Comparison of ENCODE assay signal across 8 mouse cellular contexts in the genomic region with DNA sequence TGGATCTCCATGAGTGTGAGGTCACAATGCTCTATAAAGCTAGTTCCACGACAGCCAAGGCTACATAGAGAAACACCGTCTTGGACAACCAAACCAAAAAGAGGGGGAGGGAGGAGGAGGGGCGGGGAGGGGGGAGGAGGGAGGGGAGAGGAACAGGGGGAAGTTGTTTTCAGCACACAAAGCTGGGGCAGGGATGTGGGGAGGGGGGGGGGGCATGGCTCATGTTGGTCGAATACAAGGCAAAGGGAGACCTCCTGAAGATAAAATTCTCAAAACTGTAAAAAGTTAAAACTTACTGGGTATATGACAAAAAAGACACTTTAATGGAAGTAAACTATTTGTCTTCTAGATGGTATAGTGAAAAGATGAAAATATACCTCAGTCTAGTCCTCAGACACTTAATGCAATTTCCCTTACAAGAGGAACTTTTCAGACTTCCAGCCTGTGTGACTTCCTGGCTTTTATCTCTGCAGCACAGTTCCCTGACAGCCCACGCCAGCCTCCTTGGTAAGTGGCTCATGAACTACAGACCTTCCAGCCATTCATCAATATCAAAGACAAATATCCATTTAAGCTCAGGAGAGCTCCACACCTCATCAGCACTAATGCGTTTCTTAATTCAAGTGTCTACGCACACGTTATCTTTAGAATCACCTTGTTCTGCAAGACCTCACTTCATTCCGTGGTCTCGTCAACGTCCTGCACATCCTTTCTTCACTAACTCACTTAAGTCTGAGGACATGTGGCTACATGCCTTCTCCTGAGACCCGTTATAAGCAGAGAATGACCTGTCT. TPM values are rescaled to one million over a fixed set of nuclear protein-coding genes. Genes with fewer than 3 reads are reported as not detected.
DNase-seq lines count a peak whose midpoint lies in the region; ATAC-seq and TF ChIP-seq lines count a peak whose summit lies in the region.

No protein-coding gene starts in this region.

- intact Hi-C loops in heart, postnatal 25 days (cut with DNase I) = loop anchor here (2.0 kb wide), 1 partner anchor 143 kb away; no protein-coding TSS in a partner anchor

- peaks cover 9% of the 10 kb centered on the region; the same call in 1 of the 2 replicates for H3K36me3 ChIP-seq in heart, embryonic 10.5 days
- H3K36me3 ChIP-seq in hindbrain, embryonic 15.5 days = no peaks in the 10 kb centered on the region
- no peaks in the 10 kb centered on the region for H3K36me3 ChIP-seq in myocyte (ENCODE audit: control insufficient read depth, insufficient read depth)

- TF ChIP-seq POLR2A in myocyte (IDR thresholded peaks at IDR 0.05; ENCODE audit: insufficient read length, low read depth) = no peak

- peak overlapping the region; percentile 79 for H3K4me3 ChIP-seq in heart, embryonic 10.5 days
- H3K4me3 ChIP-seq in hindbrain, embryonic 15.5 days = no peak overlapping the region
- H3K4me3 ChIP-seq in myocyte = peak overlapping the region; percentile 50

- peaks cover 6% of the 10 kb centered on the region; the same call in 1 of the 2 replicates for H3K27me3 ChIP-seq in heart, embryonic 10.5 days (ENCODE audit: insufficient read depth, poor library complexity, severe bottlenecking)
- H3K27me3 ChIP-seq in hindbrain, embryonic 15.5 days = 0 out of 2 replicates have a peak, but pooled peaks cover 2% of the 10 kb centered on the region
- no peaks in the 10 kb centered on the region for H3K27me3 ChIP-seq in myocyte (ENCODE audit: control insufficient read depth, insufficient read depth, insufficient read length)

- H3K27ac ChIP-seq in heart, embryonic 10.5 days = peak overlapping the region; percentile 94; the same call in 1 of the 2 replicates
- no peak overlapping the region for H3K27ac ChIP-seq in hindbrain, embryonic 15.5 days (replicated peaks)

- no peak for ATAC-seq in hindbrain, embryonic 15.5 days (ENCODE audit: low FRiP score, low read depth)

- H3ac ChIP-seq in myocyte (ENCODE audit: control insufficient read depth, insufficient read length) = no peak overlapping the region

- 28% methylated on average over 10 of the region's 12 CpGs for WGBS in heart, embryonic 10.5 days
- WGBS in hindbrain, embryonic 15.5 days = 55% methylated on average over 12 of the region's 12 CpGs

- peak; percentile 67 for DNase-seq in heart, embryonic 10.5 days (ENCODE audit: low spot score)
- no peak for DNase-seq in heart, postnatal 25 days (ENCODE audit: low spot score)
- DNase-seq in thymus, postnatal 4 days = peak; percentile 17
- no peak for DNase-seq in thymus, adult 18-20 months
- no peak for DNase-seq in retina, embryonic 14.5 days (ENCODE audit: low spot score)
- no peak for DNase-seq in urinary bladder, postnatal 36 days (ENCODE audit: low spot score in 2 of 2)

- H3K79me2 ChIP-seq in myocyte (ENCODE audit: control insufficient read depth, insufficient read depth) = no peaks in the 10 kb centered on the region

- no peak overlapping the region for H3K9ac ChIP-seq in hindbrain, embryonic 15.5 days

- peaks cover 9% of the 10 kb centered on the region; the same call in 1 of the 2 replicates for H3K4me1 ChIP-seq in heart, embryonic 10.5 days
- H3K4me1 ChIP-seq in hindbrain, embryonic 15.5 days (replicated peaks) = peaks cover 11% of the 10 kb centered on the region

- H3K9me3 ChIP-seq in heart, embryonic 10.5 days = no peaks in the 10 kb centered on the region
- no peaks in the 10 kb centered on the region for H3K9me3 ChIP-seq in hindbrain, embryonic 15.5 days

- peak overlapping the region; percentile 92 for H3K4me2 ChIP-seq in hindbrain, embryonic 15.5 days
- H3K4me2 ChIP-seq in myocyte (ENCODE audit: low read depth) = peak overlapping the region; percentile 92

TF ChIP-seq in myocyte, 11 proteins besides CTCF, POLR2A, EP300 and RAD21:
- TF ChIP-seq MYOD1 (IDR thresholded peaks at IDR 0.05; ENCODE audit: control insufficient read depth in 1 of 3, insufficient read length in 2 of 3, low read depth in 2 of 3) (no peak), MYOG (IDR thresholded peaks at IDR 0.05; ENCODE audit: control insufficient read depth in 1 of 3, insufficient read depth in 1 of 3, insufficient read length in 2 of 3, low read depth in 2 of 3) (no peak), SRF (IDR thresholded peaks at IDR 0.05; ENCODE audit: control insufficient read depth, insufficient read length, low read depth) (no peak), USF1 (IDR thresholded peaks at IDR 0.05; ENCODE audit: low read depth) (no peak), TCF3 (IDR thresholded peaks at IDR 0.05; ENCODE audit: insufficient read length, low read depth) (no peak), TCF12 (IDR thresholded peaks at IDR 0.05; ENCODE audit: insufficient read depth, poor library complexity, severe bottlenecking) (no peak), MAX (IDR thresholded peaks at IDR 0.05; ENCODE audit: low read depth) (no peak), POLR2AphosphoS2 (IDR thresholded peaks at IDR 0.05; ENCODE audit: insufficient read length, low read depth) (no peak), CEBPB (IDR thresholded peaks at IDR 0.05; ENCODE audit: insufficient read depth, poor library complexity, severe bottlenecking) (no peak), E2F4 (IDR thresholded peaks at IDR 0.05; ENCODE audit: insufficient read depth) (no peak), REST (IDR thresholded peaks at IDR 0.05; ENCODE audit: insufficient read depth, insufficient read length) (no peak)

RNA-seq across cellular contexts. Expression of a gene that starts 1.4 kb away (rescaled TPM):
- polyA plus RNA-seq in heart, embryonic 10.5 days (2016; fragmentation: Nextera tagmentation; extraction: Ambion mirVana) = 10.4 and 10.7 TPM in 2 replicates
- total RNA-seq in heart, postnatal 25 days (2021) = 1 to 10 TPM; 3.9 to 4.4 TPM
- polyA plus RNA-seq in hindbrain, embryonic 15.5 days (2015; fragmentation: Nextera tagmentation; extraction: Ambion mirVana) = 7.1 and 7.8 TPM in 2 replicates
- 3.2 TPM for polyA plus RNA-seq in myocyte (2012; fragmentation: generic; extraction: Trizol)

RNA-seq across cellular contexts. Expression of a gene that starts 39.8 kb away (rescaled TPM):
- polyA plus RNA-seq in heart, embryonic 10.5 days (2016; fragmentation: Nextera tagmentation; extraction: Ambion mirVana) = 6.5 and 8.0 TPM in 2 replicates
- 1 to 10 TPM; 5.6 to 6.4 TPM for total RNA-seq in heart, postnatal 25 days (2021)
- polyA plus RNA-seq in hindbrain, embryonic 15.5 days (2015; fragmentation: Nextera tagmentation; extraction: Ambion mirVana) = 4.4 and 5.0 TPM in 2 replicates
- polyA plus RNA-seq in myocyte (2012; fragmentation: generic; extraction: Trizol) = 3.2 TPM

Comparison
In these comparisons a context has a peak if more than half of its experiments do, and no peak if none do; other contexts are left out.
1. DNase-seq: peak in heart, embryonic 10.5 days (single experiment) and thymus, postnatal 4 days (single experiment); none in heart, postnatal 25 days (single experiment), thymus, adult 18-20 months (0 of 2), retina, embryonic 14.5 days (single experiment) and urinary bladder, postnatal 36 days (0 of 2).